Mouse (Mus musculus): ENCODE measurements around the gene Napsa.

Gene Napsa

GRCm38 (mm10) chr7:44595131-44595561 lies 23.0 kb downstream of the Napsa start:
- no peak for DNase-seq (ENCODE audit: low read depth in 1 of 2, low spot score in 2 of 2)

GRCm38 (mm10) chr7:44596051-44596450 lies 23.9 kb downstream of the Napsa start:
- no peak for DNase-seq (ENCODE audit: low read depth in 1 of 2, low spot score in 2 of 2)

- no peak for DNase-seq (ENCODE audit: low read depth in 1 of 2, low spot score in 2 of 2)
Observed at GRCm38 (mm10) chr7:44596996-44597538, 24.9 kb downstream of the Napsa start.

- DNase-seq (ENCODE audit: low read depth in 1 of 2, low spot score in 2 of 2), result no peak
Observed at GRCm38 (mm10) chr7:44597666-44598065, 25.5 kb downstream of the Napsa start.

GRCm38 (mm10) chr7:44598336-44598735 lies 26.2 kb downstream of the Napsa start:
- no peak for DNase-seq (ENCODE audit: low read depth in 1 of 2, low spot score in 2 of 2)

GRCm38 (mm10) chr7:44600691-44601262 lies 28.6 kb downstream of the Napsa start:
- no peak for DNase-seq (ENCODE audit: low read depth in 1 of 2, low spot score in 2 of 2)

- no peak for DNase-seq (ENCODE audit: low read depth in 1 of 2, low spot score in 2 of 2)
Observed at GRCm38 (mm10) chr7:44601646-44602045, 29.5 kb downstream of the Napsa start.

GRCm38 (mm10) chr7:44602443-44602842 lies 30.3 kb downstream of the Napsa start:
- no peak for DNase-seq (ENCODE audit: low read depth in 1 of 2, low spot score in 2 of 2)

GRCm38 (mm10) chr7:44603186-44603855 lies 31.1 kb downstream of the Napsa start:
- no peak for DNase-seq (ENCODE audit: low read depth in 1 of 2, low spot score in 2 of 2)

- no peak for DNase-seq (ENCODE audit: low read depth in 1 of 2, low spot score in 2 of 2)
Observed at GRCm38 (mm10) chr7:44604139-44604606, 32.0 kb downstream of the Napsa start.

- DNase-seq (ENCODE audit: low read depth in 1 of 2, low spot score in 2 of 2), result no peak
Observed at GRCm38 (mm10) chr7:44604619-44605018, 32.4 kb downstream of the Napsa start.

GRCm38 (mm10) chr7:44605436-44605835 lies 33.3 kb downstream of the Napsa start:
- no peak for DNase-seq (ENCODE audit: low read depth in 1 of 2, low spot score in 2 of 2)

GRCm38 (mm10) chr7:44606171-44606901 lies 34.2 kb downstream of the Napsa start:
- no peak for DNase-seq (ENCODE audit: low read depth in 1 of 2, low spot score in 2 of 2)

- no peak for DNase-seq (ENCODE audit: low read depth in 1 of 2, low spot score in 2 of 2)
Observed at GRCm38 (mm10) chr7:44612192-44612591, 40.0 kb downstream of the Napsa start.

- no peak for DNase-seq (ENCODE audit: low read depth in 1 of 2, low spot score in 2 of 2)
Observed at GRCm38 (mm10) chr7:44614041-44614688, 42.0 kb downstream of the Napsa start.

- no peak for DNase-seq (ENCODE audit: low read depth in 1 of 2, low spot score in 2 of 2)
Observed at GRCm38 (mm10) chr7:44615309-44615708, 43.1 kb downstream of the Napsa start.

GRCm38 (mm10) chr7:44615987-44616386 lies 43.8 kb downstream of the Napsa start:
- DNase-seq (ENCODE audit: low read depth in 1 of 2, low spot score in 2 of 2), result no peak

GRCm38 (mm10) chr7:44617059-44617458 lies 44.9 kb downstream of the Napsa start:
- DNase-seq (ENCODE audit: low read depth in 1 of 2, low spot score in 2 of 2), result no peak

GRCm38 (mm10) chr7:44623714-44624542 lies 51.7 kb downstream of the Napsa start:
- DNase-seq (ENCODE audit: low read depth in 1 of 2, low spot score in 2 of 2), result no peak

GRCm38 (mm10) chr7:44624543-44624826 lies 52.3 kb downstream of the Napsa start:
- no peak for DNase-seq (ENCODE audit: low read depth in 1 of 2, low spot score in 2 of 2)

GRCm38 (mm10) chr7:44624828-44625227 lies 52.6 kb downstream of the Napsa start:
- DNase-seq (ENCODE audit: low read depth in 1 of 2, low spot score in 2 of 2), result no peak

All from monocyte, adult 2 months (primary cell).